Mouse (Mus musculus) lung, embryonic 14.5 days (tissue): ENCODE data around the gene Fam3c. TPM values are rescaled to one million over a fixed set of nuclear protein-coding genes. Genes with fewer than 3 reads are reported as not detected.

ENCODE experiments used
- ATAC-seq: fragments of 200-750 bp; cut with Nextera tagmentation; 2 replicates; pipeline ENCODE4 v1.8.0; 2017; ENCODE audit warnings: mild to moderate bottlenecking, moderate TSS enrichment, moderate library complexity; ENCODE audit not compliant: insufficient read depth
- DNase-seq: peaks from one replicate; pipeline ENCODE4 v3.0.0-alpha.2; 2015
- H3K27ac ChIP-seq: fragments of 300-500 bp; sonication (generic); 2 replicates; pipeline ENCODE4 v1.5.1; 2014; ENCODE audit warnings: low read depth, mild to moderate bottlenecking, moderate library complexity
- H3K27me3 ChIP-seq: fragments of 300-500 bp; sonication (generic); 2 replicates; pipeline ENCODE4 v1.6.1; 2014; ENCODE audit warnings: low read length, control low read depth; ENCODE audit not compliant: insufficient read depth
- H3K36me3 ChIP-seq: fragments of 300-500 bp; sonication (generic); 2 replicates; pipeline ENCODE4 v1.6.1; 2014; ENCODE audit warnings: control low read depth; ENCODE audit not compliant: insufficient read depth
- H3K4me1 ChIP-seq: fragments of 300-500 bp; sonication (generic); 2 replicates; pipeline ENCODE4 v1.6.1; 2014; ENCODE audit warnings: antibody characterized with exemption, control low read depth; ENCODE audit not compliant: insufficient read depth
- H3K4me2 ChIP-seq: fragments of 300-500 bp; sonication (generic); 2 replicates; pipeline ENCODE4 v1.6.1; 2014; ENCODE audit warnings: mild to moderate bottlenecking
- H3K4me3 ChIP-seq: fragments of 300-500 bp; sonication (generic); 2 replicates; pipeline ENCODE4 v1.5.1; 2014; ENCODE audit warnings: low read depth, low read length
- H3K9ac ChIP-seq: fragments of 300-500 bp; sonication (generic); 2 replicates; pipeline ENCODE4 v1.6.1; 2014
- H3K9me3 ChIP-seq: fragments of 300-500 bp; sonication (generic); 2 replicates; pipeline ENCODE4 v1.6.1; 2016; ENCODE audit warnings: low read depth, low read length, control low read depth
- CTCF ChIP-seq: IDR thresholded peaks from 2 replicates; pipeline ENCODE4 v1.5.1; 2016; ENCODE audit warnings: antibody characterized with exemption, low read depth
- WGBS: fragments of 180-500 bp; shearing (Covaris S2); extraction: QIAGEN DNeasy Blood & Tissue Kit; methylation state at CpG from one replicate; pipeline ENCODE4 v1.1.7; 2014; 5-methylcytosine and 5-hydroxymethylcytosine counted together
- polyA plus RNA-seq: library from polyadenylated mRNA; unstranded; fragments of >200 nt; fragmentation: Nextera tagmentation; extraction: Ambion mirVana; gene quantifications from 2 replicates; pipeline ENCODE4 v1.2.1, GENCODE M21; 2014

Gene Fam3c
- polyA plus RNA-seq, 1 experiment from 2014 or later = 82.2 TPM

- H3K9me3 ChIP-seq = no peaks in the 10 kb centered on the region
- no peak for DNase-seq
- no peak overlapping the region for H3K4me3 ChIP-seq
- no peak overlapping the region for H3K9ac ChIP-seq
- H3K4me1 ChIP-seq = no peaks in the 10 kb centered on the region
- H3K27me3 ChIP-seq = no peaks in the 10 kb centered on the region
- TF ChIP-seq CTCF = no peak
- 62% methylated on average over 4 of the region's 4 CpGs for WGBS
- no peak for ATAC-seq
- H3K36me3 ChIP-seq = no peaks in the 10 kb centered on the region
- no peak overlapping the region for H3K27ac ChIP-seq
- H3K4me2 ChIP-seq = no peak overlapping the region
Measured at GRCm38 (mm10) chr6:22262519-22262918, 93.5 kb downstream of the Fam3c start.

- Histone ChIP-seq H3K4me1 (no peaks in the 10 kb centered on the region), H3K27ac (no peak overlapping the region), H3K9ac (no peak overlapping the region), H3K4me3 (no peak overlapping the region), H3K4me2 (no peak overlapping the region), H3K36me3 (0 out of 2 replicates have a peak, but pooled peaks cover 6% of the 10 kb centered on the region), H3K27me3 (no peaks in the 10 kb centered on the region), H3K9me3 (no peaks in the 10 kb centered on the region)
- ATAC-seq = no peak
- no peak for TF ChIP-seq CTCF
- WGBS = 77% methylated on average over 4 of the region's 4 CpGs
- DNase-seq = no peak
Measured at GRCm38 (mm10) chr6:22258784-22259183, 97.3 kb downstream of the Fam3c start.

Other genes with a start within 250 kb of the Fam3c start
- 0.11 TPM in 1 of 2 replicates, not detected in the other for gene Wnt16, start 68.0 kb downstream of the Fam3c start, polyA plus RNA-seq